Mouse (Mus musculus): ENCODE data around the gene Cars2. TPM values are rescaled to one million over a fixed set of nuclear protein-coding genes. Genes with fewer than 3 reads are reported as not detected.
"Not testable (repeated sequence)": the region's sequence is repeated elsewhere in the genome, so short reads cannot be mapped to it uniquely, and the experiment has no call there.

Cars2 gene
- total RNA-seq, 1 experiment from 2014 or later, result 32.9 TPM

DNA sequence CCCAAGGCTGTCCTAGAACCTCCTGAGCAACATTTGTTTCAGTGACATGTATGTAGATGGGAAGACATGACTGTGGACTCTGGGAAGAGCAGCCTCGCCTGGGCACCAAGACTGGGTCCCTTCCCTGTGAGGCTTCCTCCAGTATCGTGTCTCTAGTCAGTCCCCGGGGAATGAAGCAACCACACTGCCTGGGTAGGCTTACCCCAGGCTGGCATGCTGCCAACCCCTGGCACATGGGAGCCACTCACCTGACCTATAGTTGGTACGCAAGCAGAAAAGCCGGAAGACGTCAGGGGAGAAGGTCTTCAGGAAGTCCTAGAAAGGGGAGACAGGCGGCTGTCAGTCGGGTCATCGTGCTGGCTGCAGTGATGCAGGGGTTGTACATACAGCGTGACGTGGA, 31.9 kb downstream of the Cars2 start:
- ATAC-seq (ENCODE audit: extremely low read depth, insufficient number of reproducible peaks, low FRiP score, poor library complexity, severe bottlenecking), result no peak

DNA sequence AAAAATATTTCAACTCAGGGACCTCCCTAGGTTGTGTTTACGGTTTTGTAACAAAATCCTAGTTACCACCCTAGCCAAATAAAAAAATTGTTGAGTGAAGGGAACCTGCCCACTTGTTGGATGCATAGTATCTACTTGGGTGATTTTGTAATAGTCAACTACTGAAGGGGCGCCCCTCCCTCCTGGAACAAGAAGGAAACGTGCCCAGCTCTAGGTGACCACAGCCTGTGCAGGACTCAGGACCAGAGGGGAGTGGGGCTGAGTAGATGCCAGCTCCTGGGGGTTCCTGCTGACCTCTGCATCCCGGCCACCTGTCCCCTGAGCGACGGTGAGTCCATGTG, 32.6 kb downstream of the Cars2 start:
- ATAC-seq (ENCODE audit: extremely low read depth, insufficient number of reproducible peaks, low FRiP score, poor library complexity, severe bottlenecking), result no peak

DNA sequence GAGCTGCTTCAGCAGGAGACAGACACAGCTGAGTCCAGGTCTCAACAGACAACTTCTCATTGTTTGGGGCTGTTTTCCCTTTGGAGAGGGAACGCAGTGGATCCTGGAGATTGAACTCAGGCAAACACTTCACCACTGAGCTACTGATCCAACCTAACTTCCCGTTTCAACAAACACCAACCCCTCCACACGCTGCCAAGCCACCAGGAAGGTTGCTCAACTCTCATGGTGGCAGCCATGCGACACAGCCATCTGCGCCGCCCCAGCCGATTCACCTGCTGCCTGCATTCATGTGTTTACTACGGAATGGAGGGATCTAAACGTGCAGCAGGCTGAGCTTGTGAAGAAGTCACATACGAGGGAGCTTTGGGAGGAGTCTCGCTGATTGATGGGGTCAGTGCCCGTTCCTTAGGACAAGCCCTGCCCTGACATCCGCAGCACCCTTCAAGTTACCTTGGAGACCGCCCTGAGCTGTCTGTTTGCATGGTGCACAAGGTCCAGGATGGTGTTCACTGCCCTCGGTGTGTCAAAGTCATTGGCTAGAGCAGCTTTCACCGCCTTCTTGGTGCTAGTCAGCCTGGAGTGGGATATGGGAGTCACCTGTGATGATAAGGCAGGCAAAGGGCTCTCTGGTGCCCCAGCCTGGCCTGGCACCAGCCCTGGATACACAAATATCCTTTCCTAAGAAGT, 33.1 kb downstream of the Cars2 start:
- ATAC-seq (ENCODE audit: extremely low read depth, insufficient number of reproducible peaks, low FRiP score, poor library complexity, severe bottlenecking), result peak; percentile 25; the same call in 1 of the 2 replicates

DNA sequence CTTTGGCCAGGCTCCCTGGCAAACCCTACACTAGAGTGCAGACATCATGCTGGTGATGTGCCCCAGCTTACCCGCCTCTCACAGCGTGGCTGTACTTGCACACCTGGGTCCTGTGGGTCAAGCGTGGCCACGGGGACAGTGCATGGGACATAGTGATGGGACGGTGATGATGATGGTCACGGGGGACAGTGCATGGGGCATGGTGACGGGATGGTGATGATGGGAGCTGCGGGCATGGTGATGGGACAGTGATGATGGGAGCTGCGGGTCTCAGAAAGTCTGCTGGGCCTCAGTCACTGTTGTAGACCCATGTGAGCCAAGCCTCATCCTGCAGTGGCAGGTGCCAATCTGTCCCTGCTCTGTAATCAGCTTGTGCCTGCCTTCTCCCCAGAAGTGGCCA, 34.3 kb downstream of the Cars2 start:
- ATAC-seq (ENCODE audit: extremely low read depth, insufficient number of reproducible peaks, low FRiP score, poor library complexity, severe bottlenecking), result no peak

DNA sequence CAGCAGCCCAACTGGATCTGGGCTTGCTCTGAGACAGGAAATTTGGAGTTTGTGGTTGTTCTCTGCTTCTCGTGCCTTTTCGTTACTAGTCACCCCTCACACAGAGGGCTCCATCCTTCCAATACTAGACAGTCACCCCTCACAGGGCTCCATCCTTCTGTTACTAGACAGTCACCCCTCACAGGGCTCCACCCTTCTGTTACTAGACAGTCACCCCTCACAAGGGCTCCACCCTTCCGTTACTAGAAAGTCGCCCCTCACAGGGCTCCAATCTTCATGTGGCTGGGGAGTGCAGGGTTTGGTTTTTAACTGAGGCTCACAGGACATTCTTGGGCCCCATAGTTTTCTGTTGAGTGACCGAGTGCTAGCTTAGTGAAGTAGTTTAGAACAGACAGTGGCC, 37.3 kb downstream of the Cars2 start:
- ATAC-seq (ENCODE audit: extremely low read depth, insufficient number of reproducible peaks, low FRiP score, poor library complexity, severe bottlenecking), result no peak

DNA sequence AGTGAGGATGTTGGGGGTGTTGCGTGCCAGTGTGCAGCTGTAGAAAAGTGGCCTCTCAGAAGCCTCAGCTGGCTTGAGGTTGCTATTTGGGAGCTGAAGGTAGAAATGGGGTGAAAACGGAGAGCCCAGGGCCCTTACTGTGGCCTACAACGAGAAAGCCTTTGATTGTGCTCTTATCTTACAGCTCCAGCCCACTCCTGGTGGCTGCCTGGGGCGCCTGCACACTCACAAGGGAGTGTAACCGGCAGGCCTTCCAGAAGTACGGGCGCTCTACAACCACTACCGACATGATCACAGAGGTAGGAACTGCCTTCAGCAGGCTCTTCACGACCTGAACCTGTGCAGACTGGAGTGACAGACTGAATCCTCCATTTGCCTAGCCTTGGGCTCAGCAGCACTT, 37.9 kb downstream of the Cars2 start:
- ATAC-seq (ENCODE audit: extremely low read depth, insufficient number of reproducible peaks, low FRiP score, poor library complexity, severe bottlenecking), result no peak

DNA sequence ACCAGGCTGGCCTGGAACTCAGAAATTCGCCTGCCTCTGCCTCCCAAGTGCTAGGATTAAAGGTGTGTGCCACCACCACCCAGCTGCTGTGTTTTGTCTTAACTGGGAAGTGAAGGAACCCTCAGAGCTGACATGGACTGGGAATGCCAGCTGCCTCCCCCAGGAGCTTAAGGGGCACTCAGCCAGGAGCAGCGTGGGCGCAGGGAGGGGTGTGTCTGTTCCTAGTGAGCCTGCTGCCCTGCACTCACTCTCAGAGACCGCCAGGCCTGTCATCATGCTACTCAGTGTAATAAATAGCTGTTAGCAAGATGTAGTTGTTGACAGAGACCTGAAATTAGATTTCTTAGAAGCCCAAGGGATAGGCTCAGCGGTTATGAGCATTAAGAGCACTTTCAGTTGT, 39.6 kb downstream of the Cars2 start:
- no peak for ATAC-seq (ENCODE audit: extremely low read depth, insufficient number of reproducible peaks, low FRiP score, poor library complexity, severe bottlenecking)

DNA sequence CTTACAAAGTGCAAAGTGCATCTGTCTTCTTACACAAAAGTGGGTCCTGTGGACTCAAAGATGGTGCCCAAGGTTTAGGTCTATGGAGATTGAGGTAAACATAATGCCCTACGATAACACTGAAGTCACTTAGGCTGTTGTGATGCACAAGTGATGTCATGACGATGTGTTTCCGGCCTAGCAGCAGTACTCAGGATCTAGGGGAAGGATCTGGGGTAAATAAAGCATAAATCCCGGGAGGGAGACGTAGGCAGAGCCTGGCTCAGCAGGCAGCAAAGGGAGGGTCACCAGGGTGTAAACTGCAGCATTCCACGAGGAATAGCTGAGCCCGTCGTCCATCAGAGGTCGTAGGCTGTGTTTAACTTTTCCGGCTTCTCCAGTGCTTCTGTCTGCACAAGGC, 41.7 kb downstream of the Cars2 start:
- no peak for ATAC-seq (ENCODE audit: extremely low read depth, insufficient number of reproducible peaks, low FRiP score, poor library complexity, severe bottlenecking)

DNA sequence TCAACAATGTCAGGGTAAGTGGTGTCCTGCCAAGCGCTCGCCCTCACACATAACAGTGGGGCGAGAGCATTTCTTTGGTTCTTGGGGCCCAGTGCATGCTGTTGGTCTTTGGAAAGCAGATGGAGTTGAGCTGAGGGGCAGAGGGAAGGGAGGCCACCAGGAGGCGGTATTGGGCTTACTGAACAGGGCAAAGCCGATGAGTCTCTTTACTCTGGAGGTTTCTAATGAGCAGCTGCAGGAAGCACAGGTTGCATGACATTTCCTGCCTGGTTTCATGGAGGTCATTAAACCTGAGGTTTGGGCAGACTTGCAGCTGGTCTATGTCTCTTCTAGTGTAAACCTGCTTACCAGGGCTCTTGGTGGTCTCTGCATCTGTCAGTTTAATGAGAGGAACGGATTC, 43.8 kb downstream of the Cars2 start:
- ATAC-seq (ENCODE audit: extremely low read depth, insufficient number of reproducible peaks, low FRiP score, poor library complexity, severe bottlenecking), result peak; percentile 50; the same call in 1 of the 2 replicates

DNA sequence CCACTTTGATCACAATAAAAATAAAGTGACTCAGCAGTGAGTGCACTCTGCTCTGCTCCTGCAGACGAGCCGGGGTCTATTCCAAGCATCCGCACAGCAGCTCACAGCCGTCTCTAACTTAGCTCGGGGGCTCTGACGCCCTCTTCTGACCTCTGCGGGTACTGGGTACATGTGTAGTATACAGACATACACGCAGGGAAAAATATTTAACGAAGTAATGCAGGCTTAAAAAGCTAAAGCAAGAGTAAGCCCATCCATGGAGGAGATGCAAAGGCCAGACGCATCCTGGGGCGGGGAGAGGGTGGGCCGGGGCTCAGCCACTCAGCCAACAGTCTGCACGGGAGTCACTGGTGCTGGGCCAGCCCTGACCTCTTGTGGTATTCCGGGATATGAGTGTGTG, 44.5 kb downstream of the Cars2 start:
- ATAC-seq (ENCODE audit: extremely low read depth, insufficient number of reproducible peaks, low FRiP score, poor library complexity, severe bottlenecking), result no peak

DNA sequence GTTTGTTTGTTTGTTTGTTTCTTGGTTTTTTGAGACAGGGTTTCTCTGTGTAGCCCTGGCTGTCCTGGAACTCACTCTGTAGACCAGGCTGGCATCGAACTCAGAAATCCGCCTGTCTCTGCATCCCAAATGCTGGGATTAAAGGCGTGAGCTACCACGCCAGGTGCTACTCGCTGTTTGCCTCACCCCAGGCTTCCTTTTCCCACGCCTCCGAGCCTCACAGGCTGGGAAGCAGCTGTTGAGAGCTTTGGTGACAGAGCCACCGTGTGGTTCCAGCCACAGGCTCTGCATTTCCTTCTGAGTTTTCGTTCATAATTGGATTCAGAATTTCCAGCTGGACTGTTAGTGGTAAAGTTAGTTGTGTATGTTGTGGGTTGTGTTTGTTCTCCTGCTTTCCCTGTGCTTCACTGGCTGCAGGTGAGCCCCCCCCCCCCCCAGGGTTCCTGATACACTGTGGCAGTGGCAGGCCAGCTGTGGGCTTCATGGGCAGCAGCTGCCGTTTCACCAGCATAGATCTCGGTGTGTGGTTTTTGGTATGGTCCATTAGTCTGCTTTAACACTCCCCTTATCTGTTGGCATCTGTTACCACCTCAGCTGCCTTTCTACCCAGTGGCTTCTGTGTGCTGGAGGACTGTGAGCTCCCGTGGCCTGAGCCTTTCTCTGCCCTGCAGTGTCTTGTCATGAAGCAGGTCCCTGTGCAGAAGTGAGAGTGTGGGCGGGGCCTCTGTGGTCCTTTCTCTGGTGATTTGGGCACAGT, 46.9 kb downstream of the Cars2 start:
- no peak for ATAC-seq (ENCODE audit: extremely low read depth, insufficient number of reproducible peaks, low FRiP score, poor library complexity, severe bottlenecking)

DNA sequence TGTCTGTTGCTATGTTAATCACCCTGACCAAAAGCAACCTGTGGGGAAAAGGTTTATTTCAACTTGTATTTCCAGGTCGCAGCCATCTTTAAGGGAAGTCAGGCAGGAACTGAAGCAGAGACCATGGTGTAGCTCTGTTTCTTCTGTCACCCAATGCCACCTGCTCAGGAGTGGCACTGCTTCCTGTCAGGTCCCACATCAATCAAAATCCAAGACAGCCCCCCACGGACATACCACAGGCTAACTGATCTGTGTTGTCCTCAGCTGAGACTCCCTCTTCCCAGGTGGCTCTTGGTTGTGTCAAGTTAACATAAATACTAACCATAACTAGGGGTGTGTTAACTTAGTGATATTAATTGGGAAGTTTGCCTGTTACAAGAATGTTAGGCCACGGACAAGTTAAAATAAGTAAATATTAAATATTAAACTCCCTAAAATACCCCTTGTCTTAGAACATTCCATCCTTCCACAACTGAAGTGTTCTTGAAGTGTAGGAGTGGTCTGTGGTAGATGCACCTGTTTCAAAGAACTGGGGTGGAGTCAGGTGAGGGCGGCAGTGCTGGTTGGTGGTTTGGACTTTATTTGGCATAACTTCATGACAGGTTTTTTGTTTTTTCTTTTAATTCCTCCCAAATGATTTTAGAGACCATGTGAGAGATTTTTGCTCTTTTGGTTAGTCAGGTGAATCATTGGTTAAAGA, 51.6 kb downstream of the Cars2 start:
- ATAC-seq (ENCODE audit: extremely low read depth, insufficient number of reproducible peaks, low FRiP score, poor library complexity, severe bottlenecking), result no peak

DNA sequence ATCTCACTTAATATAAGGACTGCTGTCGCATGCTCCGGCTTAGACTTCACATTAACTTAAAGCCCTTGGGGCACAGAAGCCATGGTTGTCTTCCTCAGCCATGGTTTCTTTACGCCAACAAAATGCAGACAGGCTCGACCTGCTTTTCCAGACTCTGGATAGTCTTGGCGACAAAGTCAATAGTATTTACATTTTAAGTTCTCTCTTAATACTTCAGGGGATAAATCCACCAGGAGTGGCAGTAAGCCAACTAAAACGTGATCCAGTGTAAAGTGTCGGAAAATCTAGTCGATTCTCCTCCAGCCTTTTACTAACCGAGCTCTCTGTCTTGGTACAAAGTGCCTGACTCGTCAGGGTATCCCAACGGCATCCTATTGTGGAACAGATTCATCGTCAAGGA, 52.3 kb downstream of the Cars2 start:
- no peak for ATAC-seq (ENCODE audit: extremely low read depth, insufficient number of reproducible peaks, low FRiP score, poor library complexity, severe bottlenecking)

DNA sequence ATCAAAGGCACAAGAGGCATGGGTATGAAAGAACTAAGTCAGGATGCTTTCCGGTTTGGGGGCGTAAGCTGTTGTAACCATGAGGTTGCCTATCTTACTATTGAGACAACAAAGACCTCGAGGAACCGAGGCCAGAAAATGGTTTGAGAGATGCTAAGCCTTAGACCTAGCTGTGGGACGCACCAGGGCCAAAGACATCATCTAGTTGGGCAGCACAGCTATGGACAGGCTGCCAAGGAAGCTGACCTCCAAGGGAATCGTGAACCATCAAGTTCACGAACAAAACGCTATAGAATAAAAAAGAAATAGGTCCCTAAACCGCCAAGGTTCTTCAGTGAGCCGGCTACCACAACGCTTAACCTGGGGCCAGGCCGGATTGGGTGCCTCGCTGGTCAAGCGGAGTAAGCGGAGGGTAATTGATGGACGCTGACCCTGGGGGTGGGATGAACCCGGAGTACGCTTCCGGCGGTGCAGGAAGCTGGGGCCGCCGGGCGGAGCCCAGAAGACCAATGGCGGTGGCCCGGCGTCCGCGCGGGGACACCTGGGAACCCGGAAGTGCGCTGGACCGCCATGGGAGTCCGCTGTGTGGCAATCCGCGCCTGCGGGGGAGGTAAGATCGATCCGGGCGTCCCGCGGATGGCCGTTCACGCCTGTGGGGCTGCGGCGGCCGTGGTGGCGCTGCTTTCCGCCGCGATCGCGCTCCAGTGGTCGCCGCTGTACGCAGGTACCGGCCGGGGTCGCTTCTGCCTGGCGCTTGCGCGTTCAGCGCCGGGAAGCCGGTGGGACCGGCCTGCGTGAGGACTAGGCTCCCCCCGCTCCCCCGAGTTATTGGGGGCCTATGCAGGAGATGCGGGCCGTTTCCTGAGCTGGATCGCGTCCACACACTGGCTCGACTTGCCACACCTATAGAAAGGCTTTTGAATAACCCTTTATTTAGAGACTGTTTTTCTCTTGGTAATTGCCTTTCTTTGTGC, 53.3 kb downstream of the Cars2 start, which contains the start of gene Naxd:
Naxd (plus strand) TSS at position 490 of the 974 bp plus-strand sequence.
- peak; percentile 93 for ATAC-seq (ENCODE audit: extremely low read depth, insufficient number of reproducible peaks, low FRiP score, poor library complexity, severe bottlenecking)

DNA sequence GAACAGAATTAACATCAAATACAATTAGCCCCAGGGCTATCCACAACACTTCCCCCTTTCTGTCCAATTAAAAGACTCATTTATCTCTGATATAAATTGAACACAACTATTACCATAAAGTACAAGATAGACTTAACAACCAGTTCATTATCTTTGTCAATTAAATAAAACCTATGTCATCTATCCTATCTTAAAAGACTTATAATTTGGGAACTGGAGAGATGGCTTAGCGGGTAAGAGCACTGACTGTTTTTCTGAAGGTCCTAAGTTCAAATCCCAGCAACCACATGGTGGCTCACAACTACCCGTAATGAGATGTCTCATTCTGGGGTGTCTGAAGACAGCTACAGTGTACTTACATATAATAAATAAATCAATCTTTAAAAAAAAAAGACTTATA, 58.2 kb downstream of the Cars2 start:
- ATAC-seq (ENCODE audit: extremely low read depth, insufficient number of reproducible peaks, low FRiP score, poor library complexity, severe bottlenecking), result not testable (repeated sequence)

DNA sequence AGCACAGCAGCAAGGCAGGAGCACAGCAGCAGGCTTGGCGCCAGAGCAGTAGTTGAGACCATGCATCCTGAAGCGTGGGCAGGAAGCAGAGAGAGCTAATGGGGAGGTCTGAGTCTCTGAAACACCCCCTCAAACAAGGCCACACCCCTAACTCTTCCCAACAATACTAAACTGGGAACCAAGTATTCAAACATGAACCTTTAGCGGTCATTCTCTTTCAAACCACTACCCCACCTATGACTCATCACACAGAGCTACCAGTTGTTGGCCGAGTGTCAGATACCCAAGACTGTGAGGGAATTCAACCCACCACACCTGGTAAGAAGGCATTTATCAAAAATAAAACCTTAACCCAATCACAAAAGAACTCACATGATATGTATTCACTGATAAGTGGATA, 63.4 kb downstream of the Cars2 start:
- ATAC-seq (ENCODE audit: extremely low read depth, insufficient number of reproducible peaks, low FRiP score, poor library complexity, severe bottlenecking), result no peak

DNA sequence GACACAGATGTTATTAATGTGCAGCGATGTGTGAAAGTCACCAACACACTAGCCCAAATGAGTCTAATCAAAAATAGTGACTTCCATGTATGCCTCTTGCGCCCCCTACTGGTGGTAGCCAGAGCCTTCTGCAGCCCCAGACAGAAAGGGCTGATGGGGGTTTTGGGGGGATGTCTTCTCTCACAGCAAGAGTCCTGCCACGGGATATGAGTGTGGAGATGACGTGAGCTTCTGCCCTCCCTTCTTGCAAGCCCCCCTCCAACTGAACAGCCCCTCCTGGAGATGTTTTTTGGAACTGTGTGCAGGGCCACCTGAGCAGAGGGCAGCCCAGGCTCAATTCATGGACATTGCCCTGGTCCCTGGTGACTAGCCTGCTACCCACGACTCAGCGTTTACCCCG, 64.4 kb downstream of the Cars2 start:
- ATAC-seq (ENCODE audit: extremely low read depth, insufficient number of reproducible peaks, low FRiP score, poor library complexity, severe bottlenecking), result peak; percentile 60

DNA sequence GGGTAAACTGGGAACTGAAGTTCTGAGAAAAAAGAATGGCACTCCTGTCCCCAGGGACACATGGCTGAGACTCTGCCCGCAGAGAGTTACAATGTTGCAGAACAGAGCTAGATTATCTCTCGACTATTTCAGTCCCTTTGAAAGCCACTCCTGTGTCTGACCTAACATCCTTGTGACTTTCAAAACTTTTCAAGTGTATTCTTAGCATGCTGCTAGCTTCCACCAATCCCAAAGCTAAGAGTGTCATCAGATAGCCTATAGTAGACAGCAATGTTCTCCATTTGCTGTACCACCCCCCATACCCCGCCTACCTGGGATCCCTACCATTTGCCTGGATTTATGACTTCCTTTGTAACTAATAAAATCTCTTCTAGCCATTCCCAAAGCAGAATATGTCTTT, 68.0 kb downstream of the Cars2 start:
- no peak for ATAC-seq (ENCODE audit: extremely low read depth, insufficient number of reproducible peaks, low FRiP score, poor library complexity, severe bottlenecking)

DNA sequence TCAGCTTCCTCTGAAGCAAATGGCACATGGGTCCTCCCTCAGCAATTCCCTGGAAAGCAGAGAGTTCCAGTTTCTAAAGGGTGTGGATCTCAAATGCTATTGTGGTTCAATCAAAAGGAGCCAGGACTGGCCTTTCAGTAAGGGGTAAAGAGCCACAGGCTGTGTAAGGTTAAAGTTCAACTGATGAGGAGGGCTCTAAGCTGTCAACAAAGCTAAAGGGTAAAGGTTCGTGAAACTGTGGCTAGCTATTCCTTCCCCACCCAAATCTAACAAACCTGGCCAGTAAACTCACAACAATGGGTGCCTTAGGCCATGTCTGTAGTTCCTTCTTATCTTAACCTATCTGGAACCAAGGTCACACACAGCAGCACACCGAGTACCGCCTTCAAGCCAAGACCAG, 68.7 kb downstream of the Cars2 start:
- ATAC-seq (ENCODE audit: extremely low read depth, insufficient number of reproducible peaks, low FRiP score, poor library complexity, severe bottlenecking), result no peak
